Mouse (Mus musculus) neural tube, embryonic 11.5 days (tissue): ENCODE data around the gene Agpat4. TPM values are rescaled to one million over a fixed set of nuclear protein-coding genes. Genes with fewer than 3 reads are reported as not detected.

Experiments
- ATAC-seq: fragments of 200-750 bp; cut with Nextera tagmentation; 2 replicates; pipeline ENCODE4 v1.8.0; 2017; ENCODE audit warnings: moderate number of reproducible peaks, mild to moderate bottlenecking, moderate TSS enrichment, moderate library complexity; ENCODE audit not compliant: insufficient read depth, low FRiP score, low TSS enrichment
- DNase-seq: peaks from one replicate; pipeline ENCODE4 v3.0.0-alpha.2; 2015; ENCODE audit warnings: low spot score
- H3K27ac ChIP-seq: fragments of 300-500 bp; sonication (generic); 2 replicates; pipeline ENCODE4 v1.5.1; 2014; ENCODE audit warnings: low read depth, mild to moderate bottlenecking, low read length
- H3K27me3 ChIP-seq: fragments of 300-500 bp; sonication (generic); 2 replicates; pipeline ENCODE4 v1.6.1; 2014; ENCODE audit warnings: mild to moderate bottlenecking, low read length, mixed read lengths; ENCODE audit not compliant: control insufficient read depth, insufficient read depth
- H3K36me3 ChIP-seq: fragments of 300-500 bp; sonication (generic); 2 replicates; pipeline ENCODE4 v1.6.1; 2014; ENCODE audit warnings: mild to moderate bottlenecking, low read length, moderate library complexity, mixed read lengths; ENCODE audit not compliant: control insufficient read depth, insufficient read depth
- H3K4me1 ChIP-seq: fragments of 300-500 bp; sonication (generic); 2 replicates; pipeline ENCODE4 v1.6.1; 2014; ENCODE audit warnings: low read length, mixed read lengths; ENCODE audit not compliant: control insufficient read depth, insufficient read depth
- H3K4me2 ChIP-seq: fragments of 300-500 bp; sonication (generic); 2 replicates; pipeline ENCODE4 v1.6.1; 2014; ENCODE audit warnings: low read depth, mild to moderate bottlenecking, moderate library complexity
- H3K4me3 ChIP-seq: fragments of 300-500 bp; sonication (generic); 2 replicates; pipeline ENCODE4 v1.5.1; 2014; ENCODE audit warnings: low read depth, low read length
- H3K9ac ChIP-seq: fragments of 300-500 bp; sonication (generic); 2 replicates; pipeline ENCODE4 v1.6.1; 2014; ENCODE audit warnings: mild to moderate bottlenecking, low read length
- H3K9me3 ChIP-seq: fragments of 300-500 bp; sonication (generic); 2 replicates; pipeline ENCODE4 v1.6.1; 2016; ENCODE audit warnings: low read length; ENCODE audit not compliant: control insufficient read depth
- WGBS: fragments of 180-500 bp; shearing (Covaris S2); extraction: QIAGEN DNeasy Blood & Tissue Kit; methylation state at CpG from one replicate; pipeline ENCODE4 v1.1.7; 2014; 5-methylcytosine and 5-hydroxymethylcytosine counted together
- polyA plus RNA-seq: library from polyadenylated mRNA; unstranded; fragments of >200 nt; fragmentation: Nextera tagmentation; extraction: Ambion mirVana; gene quantifications from 2 replicates; pipeline ENCODE4 v1.2.1, GENCODE M21; 2014

The Agpat4 gene
- polyA plus RNA-seq, 1 experiment from 2014 or later, result 26.0 TPM

DNA sequence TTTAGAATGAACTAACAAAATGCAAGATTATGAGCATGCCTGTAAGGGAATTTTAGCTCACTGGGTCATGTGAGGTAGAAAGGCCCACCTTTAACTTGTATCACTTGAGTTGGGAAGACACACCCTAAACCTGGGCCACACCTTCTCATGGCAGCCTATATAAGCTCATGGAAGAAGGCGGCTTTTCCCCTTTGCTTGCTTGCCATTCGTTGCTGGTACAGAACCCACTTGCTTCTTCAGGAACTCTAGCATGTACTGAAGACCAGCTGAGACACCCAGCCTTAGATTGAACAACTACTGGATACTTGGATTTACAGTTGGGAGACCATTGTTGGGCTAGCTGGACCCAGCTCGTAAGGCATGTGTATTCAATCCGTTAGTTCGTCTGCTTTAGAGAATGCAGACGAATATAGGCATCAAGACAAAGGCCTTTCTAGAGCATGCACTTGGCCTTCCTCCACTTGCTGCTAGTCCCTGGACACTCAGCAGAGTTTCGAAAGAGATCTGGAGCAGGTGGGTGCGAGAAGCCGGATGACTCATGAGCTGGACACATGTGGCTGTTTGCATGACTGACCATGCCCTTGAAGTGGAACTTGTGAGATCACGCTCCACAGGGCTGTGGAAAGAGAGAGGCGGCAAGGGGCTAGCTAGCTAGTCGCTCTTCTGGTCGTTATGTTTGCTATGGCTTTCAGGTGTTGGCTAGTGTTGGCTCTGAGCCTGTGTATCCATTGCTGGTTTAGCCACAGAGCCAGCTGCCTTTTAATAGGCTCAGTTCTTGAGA is 42.7 kb downstream of the Agpat4 start:
- DNase-seq (no peak), ATAC-seq (no peak)
- Histone ChIP-seq H3K4me1 (no peaks in the 10 kb centered on the region), H3K4me2 (no peak overlapping the region), H3K36me3 (no peaks in the 10 kb centered on the region), H3K4me3 (no peak overlapping the region), H3K27me3 (no peaks in the 10 kb centered on the region), H3K27ac (no peak overlapping the region), H3K9ac (no peak overlapping the region), H3K9me3 (no peaks in the 10 kb centered on the region)
- WGBS, result 92% methylated on average over 13 of the region's 13 CpGs

DNA sequence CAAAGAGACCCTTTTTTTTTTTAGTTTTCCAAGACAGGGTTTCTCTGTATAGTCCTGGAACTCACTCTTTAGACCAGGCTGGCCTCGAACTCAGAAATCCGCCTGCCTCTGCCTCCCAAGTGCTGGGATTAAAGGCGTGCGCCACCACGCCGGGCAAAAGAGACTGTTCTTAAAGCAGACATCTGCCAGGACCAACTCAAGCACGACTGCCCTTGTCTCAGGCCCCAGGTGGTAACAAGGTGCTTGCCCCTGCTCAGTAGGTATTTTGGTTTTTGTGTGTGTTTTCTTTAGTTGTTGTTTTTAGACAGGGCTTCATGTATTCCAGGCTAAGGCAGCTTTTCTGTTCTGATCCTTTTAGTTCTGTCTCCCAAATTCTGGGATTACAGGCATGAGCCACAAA is 43.4 kb downstream of the Agpat4 start:
- Histone ChIP-seq H3K27ac (no peak overlapping the region), H3K4me3 (no peak overlapping the region), H3K4me1 (no peaks in the 10 kb centered on the region), H3K9me3 (no peaks in the 10 kb centered on the region), H3K4me2 (no peak overlapping the region), H3K9ac (no peak overlapping the region), H3K36me3 (no peaks in the 10 kb centered on the region), H3K27me3 (no peaks in the 10 kb centered on the region)
- 93% methylated on average over 7 of the region's 7 CpGs for WGBS
- no peak for ATAC-seq
- no peak for DNase-seq

GRCm38 (mm10) chr17:12162824-12163223 is 44.3 kb downstream of the Agpat4 start:
- ATAC-seq, result no peak
- no peak overlapping the region for H3K27ac ChIP-seq
- WGBS, result 87% methylated on average over 4 of the region's 4 CpGs

GRCm38 (mm10) chr17:12163403-12163802 is 44.9 kb downstream of the Agpat4 start:
- no peaks in the 10 kb centered on the region for H3K9me3 ChIP-seq
- no peaks in the 10 kb centered on the region for H3K4me1 ChIP-seq
- H3K27me3 ChIP-seq, result no peaks in the 10 kb centered on the region
- DNase-seq (peak; percentile 49), ATAC-seq (no peak)
- no peak overlapping the region for H3K27ac ChIP-seq
- no peak overlapping the region for H3K9ac ChIP-seq
- H3K4me2 ChIP-seq, result no peak overlapping the region
- WGBS, result 79% methylated on average over 13 of the region's 13 CpGs
- H3K4me3 ChIP-seq, result no peak overlapping the region
- no peaks in the 10 kb centered on the region for H3K36me3 ChIP-seq

More at GRCm38 (mm10) chr17:12162824-12163223, 44.3 kb downstream of the Agpat4 start:
- Histone ChIP-seq H3K4me3 (no peak overlapping the region), H3K9ac (no peak overlapping the region), H3K4me1 (no peaks in the 10 kb centered on the region), H3K36me3 (no peaks in the 10 kb centered on the region), H3K9me3 (no peaks in the 10 kb centered on the region), H3K27me3 (no peaks in the 10 kb centered on the region), H3K4me2 (no peak overlapping the region)
- no peak for DNase-seq

DNA sequence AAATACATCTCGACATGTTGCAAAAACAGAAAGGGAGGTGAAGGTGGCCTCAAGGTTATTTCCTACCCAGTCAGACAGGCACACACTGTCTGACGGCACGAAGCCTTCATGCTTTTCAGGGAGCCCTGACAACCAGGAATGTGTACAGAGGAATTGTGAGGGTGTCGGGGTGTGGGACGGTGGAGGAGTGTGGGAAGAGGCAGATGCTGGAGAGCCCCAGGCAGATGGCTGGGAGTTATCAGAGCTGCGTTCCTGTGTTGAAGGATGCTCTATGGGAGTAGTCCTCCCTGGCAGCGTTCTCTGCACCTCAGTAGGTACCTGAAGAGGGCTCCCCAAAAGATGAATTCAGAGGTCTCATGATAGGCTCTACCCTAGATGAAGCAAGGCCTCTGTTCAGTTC is 45.4 kb downstream of the Agpat4 start:
- H3K9me3 ChIP-seq, result no peaks in the 10 kb centered on the region
- H3K27me3 ChIP-seq, result no peaks in the 10 kb centered on the region
- WGBS, result 87% methylated on average over 7 of the region's 7 CpGs
- H3K4me2 ChIP-seq, result no peak overlapping the region
- H3K36me3 ChIP-seq, result no peaks in the 10 kb centered on the region
- no peak overlapping the region for H3K27ac ChIP-seq
- no peak for ATAC-seq
- H3K9ac ChIP-seq, result no peak overlapping the region
- no peak overlapping the region for H3K4me3 ChIP-seq
- no peaks in the 10 kb centered on the region for H3K4me1 ChIP-seq
- no peak for DNase-seq

DNA sequence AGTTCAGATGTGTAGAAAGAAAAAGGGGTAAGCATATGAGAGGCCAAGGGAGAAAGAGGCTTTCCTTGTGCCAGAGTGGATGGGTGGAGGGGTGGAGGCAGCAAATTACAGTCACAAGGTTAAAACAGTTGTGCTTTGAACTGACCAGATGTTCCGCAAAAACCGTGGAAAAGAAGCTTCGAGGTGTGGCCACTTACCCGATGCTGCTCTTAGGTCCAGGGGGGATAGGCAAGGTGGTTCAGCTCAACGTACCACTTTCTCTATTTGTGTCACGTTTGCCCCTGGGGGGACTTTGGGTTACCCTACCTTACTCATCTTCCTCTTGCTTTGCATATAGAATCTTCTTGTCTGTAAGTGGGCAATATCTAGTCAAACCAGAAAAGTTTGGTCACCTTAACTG is 46.0 kb downstream of the Agpat4 start:
- no peak overlapping the region for H3K27ac ChIP-seq
- no peaks in the 10 kb centered on the region for H3K4me1 ChIP-seq
- no peaks in the 10 kb centered on the region for H3K9me3 ChIP-seq
- H3K36me3 ChIP-seq, result no peaks in the 10 kb centered on the region
- no peaks in the 10 kb centered on the region for H3K27me3 ChIP-seq
- 90% methylated on average over 6 of the region's 6 CpGs for WGBS
- ATAC-seq (no peak), DNase-seq (no peak)
- H3K4me2 ChIP-seq, result no peak overlapping the region
- no peak overlapping the region for H3K4me3 ChIP-seq
- H3K9ac ChIP-seq, result no peak overlapping the region

GRCm38 (mm10) chr17:12165009-12165695 is 46.6 kb downstream of the Agpat4 start:
- Histone ChIP-seq H3K9me3 (no peaks in the 10 kb centered on the region), H3K36me3 (no peaks in the 10 kb centered on the region), H3K4me2 (no peak overlapping the region), H3K4me3 (no peak overlapping the region), H3K27me3 (no peaks in the 10 kb centered on the region), H3K9ac (no peak overlapping the region), H3K27ac (no peak overlapping the region), H3K4me1 (no peaks in the 10 kb centered on the region)
- 86% methylated on average over 11 of the region's 11 CpGs for WGBS
- no peak for DNase-seq
- ATAC-seq, result no peak

GRCm38 (mm10) chr17:12165701-12166100 is 47.2 kb downstream of the Agpat4 start:
- 94% methylated on average over 9 of the region's 9 CpGs for WGBS

GRCm38 (mm10) chr17:12168536-12168935 is 50.0 kb downstream of the Agpat4 start:
- Histone ChIP-seq H3K4me1 (no peaks in the 10 kb centered on the region), H3K4me2 (no peak overlapping the region), H3K9ac (no peak overlapping the region), H3K27me3 (no peaks in the 10 kb centered on the region), H3K27ac (no peak overlapping the region), H3K4me3 (no peak overlapping the region), H3K36me3 (no peaks in the 10 kb centered on the region), H3K9me3 (no peaks in the 10 kb centered on the region)
- ATAC-seq (no peak), DNase-seq (no peak)
- WGBS, result 77% methylated on average over 10 of the region's 10 CpGs

More at GRCm38 (mm10) chr17:12165701-12166100, 47.2 kb downstream of the Agpat4 start:
- Histone ChIP-seq H3K36me3 (no peaks in the 10 kb centered on the region), H3K9ac (no peak overlapping the region), H3K9me3 (no peaks in the 10 kb centered on the region), H3K27me3 (no peaks in the 10 kb centered on the region), H3K4me1 (no peaks in the 10 kb centered on the region), H3K4me3 (no peak overlapping the region), H3K27ac (no peak overlapping the region), H3K4me2 (no peak overlapping the region)
- DNase-seq (no peak), ATAC-seq (no peak)
